Mouse (Mus musculus) gonadal fat pad, adult 2 months (tissue): ENCODE results near the gene Trmt1. TPM values are rescaled to one million over a fixed set of nuclear protein-coding genes. Genes with fewer than 3 reads are reported as not detected.

Source experiments
- DNase-seq: peaks from one replicate; pipeline ENCODE4 v3.0.0-alpha.2; 2012; ENCODE audit warnings: low read depth
- polyA plus RNA-seq: library from polyadenylated mRNA; depleted of rRNA; stranded (reverse); fragments of >200 nt; gene quantifications from 2 replicates; pipeline ENCODE4 v1.2.3, GENCODE M21; 2012; rRNA removed

The Trmt1 gene
- 76.0 and 88.5 TPM in 2 replicates for polyA plus RNA-seq

DNA sequence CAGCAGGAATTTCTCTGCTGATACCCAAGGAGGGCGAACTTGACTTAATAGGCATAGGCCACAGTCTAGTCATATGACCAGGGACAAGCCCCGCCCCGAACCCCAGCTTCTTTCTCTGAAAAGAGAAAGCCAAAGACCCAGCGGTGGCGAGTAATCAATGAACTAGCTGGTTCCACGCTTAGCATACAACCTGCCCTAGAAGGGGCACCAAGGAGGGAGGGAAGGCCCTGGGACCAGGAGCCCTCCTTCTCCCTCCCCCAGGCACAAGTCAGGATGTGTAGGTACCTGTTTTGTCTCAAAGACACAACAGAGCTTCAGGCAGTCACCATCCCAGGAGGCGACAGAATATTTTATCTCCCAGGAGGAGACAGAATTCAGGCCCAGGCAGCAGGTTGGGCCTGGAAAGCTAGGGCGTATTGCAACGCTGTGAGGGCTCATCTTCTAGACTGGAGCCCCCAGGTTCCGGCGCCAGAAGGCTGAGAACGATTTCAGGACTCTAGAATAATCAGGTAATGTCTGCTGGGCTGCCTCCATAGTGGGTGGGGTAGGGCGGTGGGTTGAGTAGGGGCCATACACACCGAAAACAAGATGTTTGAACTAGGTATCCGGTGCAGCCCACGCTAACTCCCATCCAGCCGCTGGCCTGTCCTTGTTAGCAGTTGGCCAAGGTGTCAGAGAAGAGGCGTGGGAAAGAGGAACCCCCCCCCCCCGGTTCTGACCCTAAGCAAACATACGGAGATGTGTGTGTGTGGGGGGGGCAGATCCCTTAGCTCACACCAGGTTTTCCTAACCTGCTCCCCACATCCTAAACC lies at the start of gene Trmt1:
TSS of gene Trmt1 (plus strand) at position 117 of the 812 bp plus-strand sequence.
- no peak for DNase-seq

DNA sequence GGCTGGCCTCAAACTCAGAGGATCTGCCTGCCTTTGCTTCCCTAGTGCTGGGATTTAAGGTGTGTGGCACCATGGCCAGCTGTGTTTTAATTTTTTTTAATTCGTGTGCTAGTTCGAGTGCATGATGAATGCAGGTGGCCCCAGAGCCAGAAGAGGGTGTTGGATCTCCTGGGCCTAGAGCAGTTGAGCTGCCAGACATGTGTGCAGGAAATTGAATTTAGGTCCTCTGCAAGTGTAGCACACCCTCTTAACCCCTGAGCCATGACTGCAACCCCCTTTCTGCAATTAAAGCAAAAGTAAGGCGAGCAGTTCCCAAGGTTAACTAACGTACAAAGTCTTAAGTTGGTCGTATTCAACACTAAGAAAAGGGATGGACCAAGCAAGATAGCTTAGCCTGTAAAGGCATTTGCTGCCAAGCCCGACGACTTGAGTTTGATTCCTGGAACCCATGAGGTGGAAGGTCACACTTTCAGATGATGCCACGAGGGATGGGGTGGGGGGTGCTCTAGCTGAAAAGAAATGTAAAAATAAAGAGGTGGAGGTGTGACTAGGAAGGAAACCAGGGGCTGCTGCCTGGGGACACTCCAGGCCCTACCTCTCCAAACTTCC lies 48.1 kb upstream of the Trmt1 start:
- DNase-seq, result no peak

DNA sequence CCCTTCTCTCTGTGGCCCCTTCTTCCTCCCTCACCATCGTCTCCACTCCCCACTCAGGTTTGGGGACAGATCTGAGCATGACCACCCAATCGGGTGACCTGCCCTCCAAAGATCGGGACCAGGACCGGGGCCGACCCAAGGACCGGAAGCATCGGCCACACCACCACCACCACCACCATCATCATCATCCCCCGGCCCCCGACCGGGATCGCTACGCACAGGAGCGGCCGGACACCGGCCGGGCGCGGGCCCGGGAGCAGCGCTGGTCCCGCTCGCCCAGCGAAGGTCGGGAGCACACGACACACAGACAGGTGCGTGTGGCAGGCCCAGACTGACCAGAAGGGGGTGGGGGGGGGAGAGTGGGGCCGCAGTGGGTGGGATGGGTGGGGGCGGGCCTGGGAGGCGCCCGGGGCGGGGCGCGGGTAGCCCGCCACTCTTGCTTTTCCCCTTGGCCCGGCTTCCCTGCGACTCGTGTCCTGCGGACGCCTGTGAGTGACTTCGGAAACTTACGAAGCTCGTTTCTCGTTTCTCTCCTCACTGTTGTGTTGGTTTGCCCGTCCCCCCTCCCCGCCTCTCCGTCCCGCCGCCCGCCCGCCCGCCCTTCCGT lies 47.4 kb upstream of the Trmt1 start:
- DNase-seq, result no peak

DNA sequence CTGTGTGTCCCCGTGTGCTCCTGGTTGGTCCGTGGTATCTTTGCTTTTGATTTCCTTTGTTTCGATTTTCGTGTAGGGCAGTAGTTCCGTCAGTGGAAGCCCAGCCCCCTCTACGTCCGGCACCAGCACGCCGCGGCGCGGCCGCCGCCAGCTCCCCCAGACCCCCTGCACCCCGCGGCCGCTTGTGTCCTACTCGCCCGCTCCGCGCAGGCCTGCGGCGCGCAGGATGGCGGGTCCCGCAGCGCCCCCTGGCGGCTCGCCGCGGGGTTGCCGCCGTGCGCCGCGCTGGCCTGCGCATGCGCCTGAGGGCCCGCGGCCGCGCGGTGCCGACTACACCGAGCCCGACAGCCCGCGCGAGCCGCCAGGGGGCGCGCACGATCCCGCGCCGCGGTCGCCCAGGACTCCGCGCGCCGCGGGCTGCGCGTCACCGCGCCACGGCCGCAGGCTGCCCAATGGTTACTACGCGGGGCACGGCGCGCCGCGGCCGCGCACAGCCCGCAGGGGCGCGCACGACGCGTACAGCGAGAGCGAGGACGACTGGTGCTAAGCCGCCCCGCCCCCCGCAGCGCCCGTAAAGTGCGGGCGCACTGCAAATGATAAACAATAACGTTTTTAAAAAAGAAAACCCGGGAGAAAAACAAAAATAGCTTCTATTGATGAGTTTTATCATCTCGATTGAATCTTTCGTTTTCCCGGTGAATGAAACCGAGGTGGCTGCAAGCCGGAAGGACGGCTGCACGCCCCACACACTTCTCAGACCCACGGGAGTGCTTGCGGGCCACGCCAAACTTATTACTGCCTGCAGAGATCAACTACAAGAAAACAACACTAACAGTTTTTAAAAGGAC lies 46.7 kb upstream of the Trmt1 start:
- no peak for DNase-seq

DNA sequence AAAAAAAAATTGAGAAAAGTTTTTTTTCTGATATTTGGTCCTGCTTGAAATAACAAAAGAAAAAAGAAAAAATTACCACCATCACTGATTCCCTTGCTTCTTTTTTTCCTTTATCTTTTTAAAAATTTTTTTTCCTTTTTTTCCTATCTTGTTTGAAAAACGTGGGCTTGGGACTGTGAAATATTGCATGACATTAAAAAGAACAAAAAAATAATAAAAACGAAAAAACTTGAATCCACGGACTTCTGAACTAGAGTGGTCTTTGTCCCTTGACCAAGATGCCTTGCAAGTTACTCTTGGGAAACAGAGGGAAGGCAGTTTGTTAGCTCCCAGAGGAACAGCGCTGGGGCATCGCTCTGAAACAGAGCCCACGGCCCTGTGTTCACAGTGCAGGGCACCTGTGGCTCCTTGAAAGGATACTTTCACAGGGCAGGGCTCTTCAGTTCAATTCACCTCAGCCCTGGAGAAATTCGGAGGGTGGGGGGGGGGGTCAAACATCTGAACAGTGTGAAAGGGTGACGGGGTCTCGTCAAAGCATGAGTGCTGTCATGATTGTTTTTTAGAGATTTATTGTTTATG lies 46.0 kb upstream of the Trmt1 start:
- no peak for DNase-seq

DNA sequence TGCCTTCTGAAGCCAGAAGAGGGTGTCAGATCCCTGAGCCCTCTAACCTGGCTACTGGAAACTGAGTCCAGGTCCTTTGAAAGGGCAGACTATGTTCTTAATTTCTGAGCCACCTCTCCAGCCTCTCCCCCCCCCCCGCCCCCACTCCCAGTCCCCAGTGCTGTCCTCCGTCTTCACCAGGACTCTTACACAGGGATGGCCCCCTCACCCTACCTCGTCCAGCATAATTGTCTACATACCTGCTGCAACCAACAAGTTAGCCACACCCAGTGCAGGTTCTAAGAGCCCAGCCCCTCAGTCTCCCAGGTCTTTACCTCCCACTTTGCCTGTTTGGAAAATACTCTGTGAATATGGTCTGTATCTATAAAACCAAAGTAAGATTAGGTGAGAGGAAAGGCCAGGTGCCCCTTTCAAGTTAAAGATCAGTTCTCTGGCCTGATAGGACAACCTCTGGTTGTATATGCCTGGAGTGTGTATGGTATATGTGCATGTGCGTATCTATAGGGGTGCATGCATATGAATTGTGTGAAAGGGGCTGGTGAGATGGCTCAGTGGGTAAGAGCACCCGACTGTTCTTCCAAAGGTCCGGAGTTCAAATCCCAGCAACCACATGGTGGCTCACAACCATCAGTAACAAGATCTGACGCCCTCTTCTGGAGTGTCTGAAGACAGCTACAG lies 45.4 kb upstream of the Trmt1 start:
- DNase-seq, result no peak

DNA sequence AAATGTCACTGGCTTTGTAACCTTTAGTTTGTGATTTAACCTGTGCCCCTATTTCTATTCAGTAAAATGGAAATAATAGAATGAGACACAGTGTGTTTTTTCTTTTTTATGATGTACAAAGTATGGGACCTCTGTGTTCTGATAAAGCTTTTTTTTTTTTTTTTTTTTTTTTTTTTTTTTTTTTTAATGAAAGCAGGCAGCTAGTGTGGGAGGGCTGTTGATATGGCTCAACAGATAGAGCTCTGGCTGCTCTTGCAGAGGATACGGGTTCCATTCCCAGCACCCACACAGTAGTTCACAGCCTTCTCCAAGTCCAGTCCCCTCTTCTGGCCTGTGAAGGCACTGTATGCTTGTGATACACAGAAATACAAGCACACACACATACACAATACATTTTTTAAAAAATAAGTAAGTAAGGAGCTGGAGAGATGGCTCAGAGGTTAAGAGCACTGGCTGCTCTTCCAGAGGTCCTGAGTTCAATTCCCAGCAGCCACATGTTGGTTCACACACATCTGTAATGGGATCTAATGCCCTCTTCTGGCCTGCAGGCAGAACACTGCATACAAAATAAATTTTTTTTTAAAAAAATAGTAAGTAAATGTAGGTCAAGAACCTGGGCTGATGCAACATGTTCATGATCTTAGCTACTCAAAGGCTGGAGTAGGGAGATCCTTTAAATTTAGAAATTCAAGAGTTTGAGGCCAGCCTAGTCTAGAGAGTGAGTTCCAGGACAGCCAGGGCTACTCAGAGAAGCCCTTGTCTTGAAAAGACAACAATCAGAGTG lies 44.3 kb upstream of the Trmt1 start:
- no peak for DNase-seq

DNA sequence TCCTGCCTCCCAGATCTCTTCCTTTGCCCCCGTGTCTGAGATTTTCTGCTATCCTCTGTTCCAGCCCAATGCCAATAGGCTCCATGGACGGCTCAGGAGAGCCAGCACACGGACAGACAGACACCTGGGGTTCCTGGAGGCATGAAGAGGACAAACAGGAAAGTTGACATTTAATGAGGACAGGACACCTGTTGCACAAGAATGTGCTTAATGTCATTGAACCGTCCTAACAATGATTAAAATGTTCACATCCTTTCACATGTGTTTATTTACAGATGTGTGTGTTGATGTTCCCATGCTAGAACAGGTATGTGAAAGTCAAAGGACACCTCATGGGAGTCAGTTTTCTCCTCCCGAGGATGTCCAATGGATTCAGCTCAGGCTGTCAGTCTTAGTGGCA lies 43.1 kb upstream of the Trmt1 start:
- DNase-seq, result no peak

DNA sequence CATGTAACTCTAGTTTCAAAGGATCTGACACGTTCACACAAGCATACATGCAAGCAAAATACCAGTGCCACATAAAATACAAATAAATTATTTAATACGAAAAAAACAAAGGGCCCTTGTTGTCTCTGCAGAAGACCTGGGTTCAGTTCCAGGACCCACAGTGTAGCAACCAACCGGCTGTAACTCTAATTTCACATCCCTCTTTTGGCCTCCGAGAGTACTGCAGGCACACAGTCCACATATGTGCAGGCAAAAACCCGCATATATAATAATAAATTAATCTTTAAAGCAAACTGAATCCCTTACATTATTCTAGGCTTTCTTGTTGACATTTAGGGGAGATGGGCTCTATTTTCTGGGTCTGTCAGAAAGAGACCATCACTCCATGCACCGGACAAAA lies 39.3 kb upstream of the Trmt1 start:
- DNase-seq, result no peak

DNA sequence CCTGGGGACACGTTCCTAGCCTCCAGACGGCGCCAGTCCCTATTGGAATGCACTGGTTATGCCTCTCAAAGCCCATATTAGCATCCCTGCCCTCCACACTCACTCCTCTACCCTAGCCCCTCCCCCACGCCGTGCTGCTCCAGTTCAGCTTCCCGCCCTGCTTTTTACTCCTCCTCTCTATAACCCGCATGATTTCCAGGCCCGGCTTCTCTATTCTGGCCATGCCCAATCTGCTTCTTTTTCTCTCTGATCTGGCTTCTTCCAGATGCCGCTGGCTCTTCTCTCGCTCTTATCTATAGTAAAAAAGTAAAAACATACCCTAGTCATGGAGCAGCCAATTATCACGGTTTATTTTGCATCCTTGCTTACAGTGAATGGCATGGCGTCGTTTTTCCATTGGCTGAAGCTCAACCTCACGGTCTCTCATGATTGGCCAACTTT lies 38.6 kb upstream of the Trmt1 start:
- DNase-seq, result no peak

DNA sequence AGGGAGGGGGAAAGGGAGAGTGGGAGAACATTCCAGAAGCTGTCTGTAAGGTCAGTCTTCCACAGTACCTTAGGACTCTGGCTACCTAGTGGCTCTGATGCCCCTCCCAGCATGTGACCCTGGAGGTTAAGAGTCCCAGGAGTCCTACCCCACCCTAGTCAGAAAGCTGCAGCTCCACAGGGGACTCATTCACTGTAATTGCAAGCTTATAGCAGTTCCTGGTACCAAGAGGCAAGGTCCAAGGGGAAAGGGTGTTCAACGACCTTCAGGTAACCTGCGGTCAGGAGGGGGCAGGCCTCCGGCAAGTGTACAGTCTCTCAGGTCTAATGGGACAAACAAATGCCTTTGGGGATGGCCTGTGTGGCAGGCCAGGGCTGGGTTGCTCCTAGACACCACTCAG lies 35.9 kb upstream of the Trmt1 start:
- DNase-seq, result no peak

DNA sequence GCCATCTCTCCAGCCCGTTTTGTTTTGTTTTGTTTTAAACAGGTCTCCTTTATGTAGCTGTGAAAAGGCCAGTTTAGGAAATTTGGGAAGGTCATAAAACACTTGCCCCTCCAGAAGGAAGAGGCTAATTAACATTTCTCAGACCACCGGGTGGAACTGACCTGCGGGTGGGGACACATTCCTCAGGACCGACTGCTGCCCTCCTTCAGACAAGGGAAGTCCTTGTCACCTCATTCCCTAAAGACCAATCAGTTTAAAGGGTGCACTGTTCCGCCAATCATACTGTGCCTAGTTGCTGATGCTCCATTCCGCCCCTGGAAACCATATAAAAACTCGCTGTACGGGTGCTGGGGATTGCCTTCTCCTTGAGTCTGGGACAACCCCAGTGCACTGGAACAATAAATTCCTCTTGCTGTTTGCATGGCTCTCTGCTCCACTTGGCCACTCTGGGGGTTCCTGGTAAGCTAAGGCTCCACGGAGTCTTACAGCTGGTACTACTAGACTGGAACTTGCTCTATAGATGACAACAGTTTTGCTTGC lies 32.9 kb upstream of the Trmt1 start:
- no peak for DNase-seq

DNA sequence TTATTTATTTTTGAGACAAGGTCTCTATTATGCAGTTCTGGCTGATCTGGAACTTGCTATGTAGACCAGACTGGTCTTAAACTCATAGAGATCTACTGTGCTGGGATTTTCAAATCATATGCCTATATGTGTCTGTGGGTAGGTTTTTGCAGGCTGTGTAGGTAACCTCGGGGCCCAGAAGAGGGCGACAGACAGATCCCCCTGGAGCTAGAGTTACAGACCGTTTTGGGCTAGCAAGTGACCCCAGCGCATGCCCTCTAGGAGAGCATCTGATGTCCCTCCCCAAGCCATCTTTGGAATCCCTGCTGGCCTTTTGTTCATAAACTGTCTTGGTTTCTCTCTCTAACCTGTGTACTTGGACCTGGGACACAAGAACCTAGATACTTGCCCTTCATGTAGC lies 31.5 kb upstream of the Trmt1 start:
- DNase-seq, result no peak

DNA sequence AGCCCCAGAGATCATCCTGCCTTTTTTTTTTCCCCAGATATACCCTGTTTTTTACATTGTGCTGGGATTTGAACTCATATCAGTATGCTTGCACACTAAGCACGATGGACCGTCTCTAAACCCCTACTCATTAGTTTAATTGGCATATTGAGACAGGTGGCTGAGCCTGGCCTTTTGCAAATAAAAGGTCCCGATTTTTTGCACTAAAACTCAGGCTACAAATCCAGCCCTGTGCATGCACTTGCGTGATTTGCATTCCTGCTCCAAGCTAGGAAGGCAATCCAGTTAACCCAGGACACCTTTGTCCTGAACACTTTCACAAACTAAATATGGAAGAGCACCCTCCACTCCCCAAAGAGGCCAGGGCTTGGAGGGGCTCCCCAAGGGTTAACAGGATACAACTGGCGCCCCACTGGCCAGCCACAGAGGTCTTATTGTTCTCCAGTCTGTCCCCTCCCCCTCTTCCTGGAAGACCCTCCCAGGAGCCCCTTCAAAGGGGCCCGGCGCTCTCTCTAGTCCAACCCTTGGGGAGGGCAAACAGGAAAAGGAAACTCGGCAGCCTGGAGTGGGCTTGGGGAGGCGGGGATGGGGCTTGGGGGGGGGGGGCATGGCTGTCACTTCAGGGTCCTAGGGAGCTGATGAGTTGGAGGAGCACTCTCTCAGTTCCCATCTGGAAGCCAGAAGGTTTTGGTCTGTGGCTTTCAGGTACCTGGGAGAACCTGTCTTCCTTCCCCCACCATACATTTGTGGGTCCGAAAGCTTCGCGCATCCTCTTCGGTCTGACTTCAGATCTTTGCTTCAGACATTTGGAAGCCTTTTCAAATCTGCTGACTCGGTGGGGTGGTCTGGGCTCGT lies 30.5 kb upstream of the Trmt1 start:
- DNase-seq, result no peak

DNA sequence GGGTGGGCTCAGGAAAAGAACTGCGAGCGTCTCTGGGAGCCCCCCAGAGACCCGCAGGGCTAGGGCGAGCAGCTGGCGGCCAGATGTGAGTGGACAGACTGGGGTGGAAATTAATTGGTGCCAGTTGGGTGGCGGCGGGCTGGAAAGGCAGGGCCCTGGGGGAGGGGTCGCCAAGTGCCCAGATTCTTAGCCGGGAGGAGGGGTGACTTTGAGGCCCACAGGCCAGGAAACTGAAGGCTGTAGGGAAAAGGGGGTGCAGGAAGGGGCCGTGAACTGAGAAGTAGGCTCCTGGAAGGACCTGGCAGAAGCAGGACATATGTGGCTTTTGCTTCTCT lies 29.9 kb upstream of the Trmt1 start:
- no peak for DNase-seq

DNA sequence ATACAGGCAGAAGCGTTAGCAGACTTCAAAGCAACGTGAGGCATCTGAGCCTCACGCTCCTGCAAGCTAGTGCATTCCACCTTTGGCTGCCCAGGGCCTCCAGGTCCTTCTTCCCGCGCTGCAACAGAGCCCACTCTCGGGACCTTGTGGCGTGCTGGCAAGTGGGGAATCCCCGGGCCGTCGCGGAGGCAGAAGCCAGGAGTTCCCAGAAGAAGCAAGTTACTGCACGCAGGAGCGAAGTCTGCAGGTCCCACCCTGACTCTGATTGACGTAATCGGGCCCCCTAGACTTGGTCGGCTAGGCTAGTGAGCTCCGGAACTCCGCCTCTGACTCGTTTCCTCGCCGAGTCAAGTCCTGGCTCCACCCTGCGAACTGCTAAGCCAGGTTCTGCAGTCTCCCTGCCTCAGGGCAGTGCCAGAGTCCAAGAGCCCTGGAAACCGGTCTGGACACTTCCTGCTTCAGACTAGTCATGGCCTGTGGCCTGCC lies 29.4 kb upstream of the Trmt1 start:
- DNase-seq, result no peak

DNA sequence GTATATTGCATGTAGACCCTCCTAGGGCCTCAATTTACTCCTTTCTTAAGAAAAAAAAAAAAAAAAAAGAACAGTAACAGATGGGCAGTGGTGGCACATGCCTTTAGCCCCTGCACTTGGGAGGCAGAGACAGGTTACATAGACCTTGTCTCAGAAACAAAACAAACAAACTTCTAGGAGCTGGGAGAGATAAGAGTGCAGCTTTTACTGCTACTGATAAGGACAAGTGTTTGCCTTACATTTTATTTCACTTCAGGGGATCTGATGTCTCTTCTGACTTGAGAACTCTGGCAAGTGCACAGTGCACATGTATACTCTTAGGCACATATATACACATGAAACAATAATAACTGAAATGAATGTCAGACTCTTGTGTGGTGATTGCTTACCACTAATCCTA lies 28.9 kb upstream of the Trmt1 start:
- no peak for DNase-seq

DNA sequence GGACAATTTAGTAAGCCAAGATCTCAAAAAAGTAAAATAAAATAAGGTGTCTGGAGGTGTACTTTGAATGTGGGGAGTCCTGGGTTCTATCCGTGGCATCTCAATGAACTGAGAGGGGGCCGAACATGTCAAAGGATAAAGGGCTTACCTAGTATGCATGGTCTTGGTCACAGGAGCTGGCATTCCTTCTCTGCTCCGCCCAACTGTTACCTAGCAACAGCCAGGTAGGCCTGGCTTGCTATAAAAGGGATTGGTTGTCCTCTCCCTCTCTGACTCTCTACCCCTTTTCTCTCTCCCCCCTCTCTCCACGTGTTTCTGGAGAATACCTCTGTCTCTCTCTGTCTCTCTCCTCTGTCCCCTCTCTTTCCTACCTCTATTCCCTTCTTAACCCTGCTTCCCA lies 28.4 kb upstream of the Trmt1 start:
- DNase-seq, result no peak

DNA sequence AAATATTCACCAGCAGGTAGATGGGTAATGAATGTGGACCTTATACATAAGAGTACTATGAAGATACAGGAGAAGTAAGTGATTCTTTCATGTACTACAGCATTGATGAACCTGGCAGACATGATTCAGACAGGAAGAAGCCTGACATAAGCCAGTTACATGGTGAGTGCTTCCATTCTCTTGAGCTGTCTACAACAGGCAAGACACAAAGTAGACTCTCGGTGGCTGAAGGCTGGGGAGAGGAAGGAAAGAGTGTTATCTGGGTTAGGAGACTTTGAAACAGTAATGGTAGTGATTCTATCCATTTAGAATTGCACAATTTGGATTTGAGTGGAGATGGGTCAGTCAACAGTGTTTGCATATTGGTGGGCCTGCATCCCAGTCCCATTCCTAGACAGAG lies 27.2 kb upstream of the Trmt1 start:
- DNase-seq, result no peak
